Mouse (Mus musculus): ENCODE measurements around the gene Dpp10. TPM values are rescaled to one million over a fixed set of nuclear protein-coding genes. Genes with fewer than 3 reads are reported as not detected.

Gene Dpp10
- under 1 TPM in 3 of 4 experiments, not detected in 1; 0.09 to 0.46 (median 0.24) TPM for total RNA-seq (2022)

DNA sequence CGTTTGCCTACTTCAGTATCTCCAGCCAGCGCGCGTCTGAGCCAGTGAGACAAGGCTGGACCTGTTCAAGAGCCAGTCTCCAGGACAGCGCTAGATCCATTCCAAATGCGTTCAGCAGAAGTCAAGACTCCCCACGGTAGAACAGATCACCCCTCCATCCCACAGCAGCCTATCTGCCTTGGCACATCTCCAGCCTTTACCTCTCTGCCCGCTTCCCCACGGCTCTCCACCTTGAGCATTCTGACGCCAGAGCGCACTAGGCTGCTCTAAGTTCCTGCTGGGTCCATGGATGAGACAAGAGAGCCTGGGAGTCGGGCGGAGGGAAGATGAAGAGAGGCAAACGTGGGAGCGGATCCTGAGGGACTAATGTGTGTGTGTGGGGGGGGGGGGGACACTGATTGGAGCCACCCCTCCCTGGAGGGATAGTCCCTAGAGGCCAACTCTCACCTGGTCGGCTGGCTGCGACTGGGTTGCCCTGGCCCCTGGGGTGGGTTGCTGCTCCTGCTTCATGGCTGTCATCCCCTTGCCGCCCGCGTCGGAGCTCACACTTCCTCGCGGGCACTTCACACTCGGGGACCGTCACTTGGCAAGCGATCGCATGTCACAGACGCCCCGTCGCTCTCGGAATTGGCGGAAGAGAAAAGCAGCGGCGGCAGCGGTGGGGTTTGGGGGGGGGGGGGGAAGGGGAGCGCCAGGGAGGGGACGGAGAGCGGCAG, at the start of gene Dpp10:
Dpp10 (minus strand) TSS at position 635 of the 716 bp plus-strand sequence.
- no peak for DNase-seq (ENCODE audit: low spot score in 2 of 2)

DNA sequence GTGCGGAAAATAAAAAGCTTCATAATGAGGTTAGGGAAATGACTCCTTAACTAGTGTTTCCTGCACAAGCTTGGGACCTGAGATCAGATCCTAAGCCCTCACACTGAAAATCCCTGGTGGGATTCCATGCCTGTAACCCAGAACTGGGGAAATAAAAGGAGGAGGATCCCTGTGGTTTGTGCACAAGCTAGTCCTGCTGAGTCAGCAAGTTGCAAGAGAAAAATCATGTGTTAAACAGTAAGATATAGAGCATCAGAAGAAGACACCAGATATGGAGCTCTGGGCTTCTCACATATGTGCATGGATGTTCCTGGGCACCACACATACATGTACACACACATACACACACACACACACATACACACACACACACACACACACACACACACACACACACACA, 3.2 kb upstream of the Dpp10 start:
- DNase-seq (ENCODE audit: low spot score in 2 of 2), result no peak

DNA sequence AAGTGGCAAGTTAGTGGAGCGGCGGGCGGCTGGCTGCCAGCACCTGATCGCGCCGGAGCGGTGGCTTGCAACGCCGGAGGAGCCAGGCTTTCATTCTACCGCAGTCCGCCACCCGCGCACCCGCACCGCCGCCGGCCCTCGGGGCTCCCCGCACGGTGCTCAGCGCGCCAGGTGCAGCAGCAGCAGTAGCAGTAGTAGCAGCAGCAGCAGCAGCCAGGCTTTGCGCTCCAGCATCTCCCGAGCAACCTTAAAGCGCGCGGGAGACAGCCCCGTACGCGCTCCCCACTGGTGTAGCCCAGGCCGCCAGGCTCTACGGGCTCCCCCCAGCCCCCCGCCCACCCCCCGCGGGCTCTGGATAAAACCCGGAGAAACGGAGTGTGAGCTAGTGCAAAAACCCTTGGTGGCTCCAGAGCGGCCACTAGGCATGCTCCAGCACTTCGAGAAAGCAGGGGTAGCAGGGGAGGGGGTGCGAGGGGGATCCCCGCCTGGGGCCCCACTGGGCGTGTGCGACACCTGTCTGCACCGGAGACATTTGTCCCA, 472 bp upstream of the Dpp10 start:
- no peak for DNase-seq (ENCODE audit: low spot score in 2 of 2)

- DNase-seq (ENCODE audit: low spot score in 2 of 2), result no peak
These were observed 1.2 kb downstream of the Dpp10 start for GRCm38 (mm10) chr1:124044161-124044560.

- DNase-seq (ENCODE audit: low spot score in 2 of 2), result no peak
These were observed 1.9 kb downstream of the Dpp10 start for GRCm38 (mm10) chr1:124043421-124043820.

DNA sequence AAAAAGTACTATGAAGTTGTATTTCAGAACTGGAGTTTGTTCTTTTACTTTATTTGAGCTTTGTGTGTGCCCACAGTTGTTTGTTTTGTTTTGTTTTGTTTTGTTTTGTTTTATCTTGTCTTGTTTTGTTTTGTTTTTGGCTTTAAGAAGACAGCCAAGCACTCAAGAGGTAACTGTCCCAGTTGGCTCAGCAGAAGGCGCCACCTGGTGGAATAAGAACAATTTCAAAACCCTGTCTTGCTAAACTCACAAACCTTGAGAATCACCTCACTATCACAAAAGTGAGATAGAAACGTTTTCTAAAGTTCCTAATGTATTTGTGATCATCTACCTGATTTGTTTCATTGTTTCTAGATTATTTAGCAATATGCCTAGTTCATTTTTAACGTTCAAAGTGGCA, 3.8 kb downstream of the Dpp10 start:
- DNase-seq (ENCODE audit: low spot score in 2 of 2), result no peak

GRCm38 (mm10) chr1:124035306-124035990, 9.9 kb downstream of the Dpp10 start:
- DNase-seq (ENCODE audit: low spot score in 2 of 2), result no peak

DNA sequence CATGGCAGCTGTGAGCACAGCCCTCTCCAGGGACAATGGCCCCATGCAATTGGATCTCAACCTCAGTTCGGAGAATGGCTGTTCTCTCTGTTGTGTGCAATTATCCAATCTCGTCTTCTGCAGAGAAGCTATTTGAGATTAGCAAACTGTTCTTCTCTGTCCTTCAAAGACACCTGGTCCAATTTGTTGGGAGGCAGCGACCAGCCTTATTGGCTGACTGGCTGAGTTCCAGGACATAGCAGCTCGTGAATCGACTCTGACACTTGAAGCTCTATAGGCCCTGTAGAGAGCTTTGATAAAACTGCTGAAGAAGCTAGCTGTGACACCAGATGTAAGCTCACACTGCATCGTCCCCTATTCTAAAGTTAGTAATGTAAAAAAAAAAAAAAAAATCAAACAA, 12.7 kb downstream of the Dpp10 start:
- DNase-seq (ENCODE audit: low spot score in 2 of 2), result no peak

DNA sequence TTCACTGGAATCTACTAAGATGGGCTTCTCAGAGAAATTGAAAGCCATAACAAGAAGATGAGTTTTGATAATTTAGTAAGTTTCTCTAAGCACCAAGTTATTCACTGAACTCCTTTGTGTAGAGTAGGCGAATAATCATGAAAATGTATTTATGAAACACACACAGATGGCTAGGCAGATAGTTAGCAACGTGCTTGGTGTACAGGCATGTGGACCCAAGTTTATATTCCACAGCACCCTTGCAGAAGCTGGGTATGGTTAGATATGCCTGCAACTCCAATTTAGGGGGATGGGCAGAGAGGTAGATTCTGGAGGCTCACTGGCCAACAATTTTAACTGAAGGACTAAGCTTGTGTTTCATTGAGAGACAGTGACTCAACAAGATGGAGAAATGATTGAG, 13.4 kb downstream of the Dpp10 start:
- no peak for DNase-seq (ENCODE audit: low spot score in 2 of 2)

DNA sequence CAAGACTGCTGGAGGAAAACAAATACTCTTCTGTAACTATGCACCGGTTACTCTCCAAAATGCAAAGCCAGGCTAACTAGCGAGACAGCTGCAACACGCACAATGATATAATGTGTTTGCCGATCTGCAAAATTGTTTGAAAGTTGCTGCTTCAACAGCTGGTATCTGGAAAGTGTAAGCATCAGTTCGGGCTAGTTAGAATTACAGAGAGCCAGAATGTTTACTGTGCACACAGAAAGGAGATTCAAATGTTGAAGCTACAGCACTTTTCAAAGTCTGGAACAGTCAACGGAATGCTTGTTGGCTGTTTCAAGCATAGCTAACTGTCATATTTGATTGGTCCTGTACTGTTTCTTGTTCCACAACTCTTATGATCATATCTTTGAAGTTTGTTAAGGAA, 42.6 kb downstream of the Dpp10 start:
- DNase-seq (ENCODE audit: low spot score in 2 of 2), result no peak

DNA sequence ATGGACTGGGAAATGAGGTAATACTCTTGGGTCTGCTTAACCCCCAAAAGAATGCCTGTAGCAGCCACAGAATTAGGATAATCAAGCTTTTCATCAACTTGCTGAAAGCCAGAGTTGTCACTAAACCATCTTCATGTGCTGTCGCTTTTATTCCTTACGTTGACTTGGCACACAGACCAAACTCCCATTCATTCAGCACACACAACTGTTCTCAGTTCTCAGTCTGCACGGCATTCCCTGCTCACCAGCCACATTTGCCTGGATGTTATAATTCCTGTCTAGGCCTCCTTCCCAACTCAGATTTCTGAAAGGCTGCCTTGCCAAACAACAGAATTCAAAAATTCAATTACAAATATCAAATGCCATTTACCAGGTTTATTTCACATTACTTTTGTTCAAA, 49.6 kb downstream of the Dpp10 start:
- no peak for DNase-seq (ENCODE audit: low spot score in 2 of 2)

GRCm38 (mm10) chr1:123985324-123986024, 59.9 kb downstream of the Dpp10 start:
- no peak for DNase-seq (ENCODE audit: low spot score in 2 of 2)

DNA sequence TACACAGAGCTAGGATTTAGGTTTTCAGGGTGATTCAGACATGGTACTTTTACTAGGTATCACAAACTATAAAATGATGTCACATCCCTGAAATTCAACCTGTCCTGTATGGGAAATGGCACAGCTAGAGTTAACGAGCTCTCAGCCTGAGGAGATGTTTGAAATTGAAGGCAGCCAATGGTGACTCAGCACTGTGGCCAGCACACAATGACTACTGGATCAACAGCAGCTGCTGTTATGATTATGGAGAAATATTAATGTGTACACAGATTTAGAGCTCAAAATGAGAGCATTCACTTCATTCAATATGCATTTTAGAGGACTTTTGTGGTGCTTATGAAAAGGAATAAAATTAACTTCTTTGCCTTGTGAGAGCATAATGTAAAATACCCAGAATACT, 66.8 kb downstream of the Dpp10 start:
- DNase-seq (ENCODE audit: low spot score in 2 of 2), result no peak

GRCm38 (mm10) chr1:123974621-123975020, 70.7 kb downstream of the Dpp10 start:
- no peak for DNase-seq (ENCODE audit: low spot score in 2 of 2)

DNA sequence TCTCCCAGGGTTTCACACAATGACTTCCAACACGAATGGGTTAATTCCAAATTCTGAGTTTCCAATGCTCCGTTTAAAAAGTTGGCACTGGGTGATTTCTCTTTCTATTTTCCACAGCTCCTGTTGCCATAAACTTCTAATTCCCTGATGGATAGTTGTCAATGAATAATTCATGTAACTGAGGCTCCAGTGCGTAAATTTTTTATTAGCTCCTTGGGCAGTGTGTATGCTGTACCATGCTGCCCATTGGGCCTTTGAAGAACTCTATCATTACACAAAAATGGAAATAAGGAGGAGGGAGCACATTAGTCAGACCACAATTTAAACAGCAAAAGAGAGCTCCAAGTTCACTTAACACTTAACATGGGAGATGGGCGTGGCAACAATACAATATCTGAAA, 99.2 kb downstream of the Dpp10 start:
- DNase-seq (ENCODE audit: low spot score in 2 of 2), result no peak

DNA sequence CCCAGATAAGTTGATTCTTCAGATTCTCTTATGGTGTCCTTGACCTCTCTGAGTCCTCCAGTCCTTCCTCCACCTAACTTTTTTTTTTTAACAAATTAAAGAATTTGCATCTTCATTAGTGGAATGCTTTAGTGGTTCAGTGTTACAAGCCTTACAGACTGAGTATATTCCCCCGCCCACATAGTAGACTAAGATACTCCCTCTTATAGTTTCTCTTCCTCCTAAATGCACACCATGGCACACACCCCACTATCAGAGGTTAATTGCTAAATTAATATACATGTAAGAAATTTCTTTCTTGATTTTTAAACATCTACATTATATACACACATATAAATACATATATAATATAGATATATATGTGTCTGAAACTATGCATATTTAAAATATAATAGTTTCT, 104.5 kb downstream of the Dpp10 start:
- no peak for DNase-seq (ENCODE audit: low spot score in 2 of 2)

GRCm38 (mm10) chr1:123933812-123934727, 111.3 kb downstream of the Dpp10 start:
- no peak for DNase-seq (ENCODE audit: low spot score in 2 of 2)

DNA sequence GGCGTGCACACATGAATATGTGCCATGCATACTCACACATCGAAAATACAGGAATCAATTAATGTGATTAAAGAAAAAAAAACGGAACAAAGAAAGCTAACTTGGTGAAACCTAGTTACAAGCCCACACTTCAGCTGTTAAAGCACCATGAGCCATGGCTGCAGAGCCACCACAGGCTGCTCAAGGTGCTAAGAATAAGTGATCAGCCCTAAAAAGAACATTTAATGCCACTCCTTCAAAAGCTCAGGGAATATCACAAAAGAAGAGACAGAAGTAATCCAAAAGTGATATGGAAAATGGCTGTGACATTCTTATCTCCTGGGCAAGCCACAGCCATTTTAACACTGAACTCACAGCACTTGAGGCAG, 117.4 kb downstream of the Dpp10 start:
- no peak for DNase-seq (ENCODE audit: low spot score in 2 of 2)

- no peak for DNase-seq (ENCODE audit: low spot score in 2 of 2)
These were observed 117.9 kb downstream of the Dpp10 start for GRCm38 (mm10) chr1:123927278-123928002.

GRCm38 (mm10) chr1:123924905-123925304, 120.5 kb downstream of the Dpp10 start:
- no peak for DNase-seq (ENCODE audit: low spot score in 2 of 2)

GRCm38 (mm10) chr1:123923907-123924306, 121.5 kb downstream of the Dpp10 start:
- no peak for DNase-seq (ENCODE audit: low spot score in 2 of 2)

All from gastrocnemius, adult 8-10 months (tissue).